Mouse (Mus musculus) lung, postnatal 0 days (tissue): ENCODE data around the gene Arhgef17. TPM values are rescaled to one million over a fixed set of nuclear protein-coding genes. Genes with fewer than 3 reads are reported as not detected.

Experiments
- ATAC-seq: fragments of 200-750 bp; cut with Nextera tagmentation; 2 replicates; pipeline ENCODE4 v1.8.0; 2017; ENCODE audit warnings: moderate library complexity
- DNase-seq: peaks from one replicate; pipeline ENCODE4 v3.0.0-alpha.2; 2016; ENCODE audit warnings: low spot score
- H3K27ac ChIP-seq: fragments of 300-500 bp; sonication (generic); 2 replicates; pipeline ENCODE4 v1.5.1; 2014; ENCODE audit warnings: antibody characterized with exemption, mild to moderate bottlenecking, low read length, mixed read lengths
- H3K27me3 ChIP-seq: fragments of 300-500 bp; sonication (generic); replicated peaks from 2 replicates; pipeline ENCODE4 v1.6.1; 2014; ENCODE audit warnings: low read length, mixed read lengths; ENCODE audit not compliant: insufficient read depth
- H3K36me3 ChIP-seq: fragments of 300-500 bp; sonication (generic); 2 replicates; pipeline ENCODE4 v1.6.1; 2014; ENCODE audit warnings: low read length, mixed read lengths; ENCODE audit not compliant: insufficient read depth
- H3K4me1 ChIP-seq: fragments of 300-500 bp; sonication (generic); 2 replicates; pipeline ENCODE4 v1.6.1; 2014; ENCODE audit warnings: antibody characterized with exemption, low read depth, low read length, mixed read lengths; ENCODE audit not compliant: insufficient read depth
- H3K4me2 ChIP-seq: fragments of 300-500 bp; sonication (generic); replicated peaks from 2 replicates; pipeline ENCODE4 v1.6.1; 2014; ENCODE audit warnings: low read depth, mild to moderate bottlenecking, low read length, moderate library complexity, mixed read lengths
- H3K4me3 ChIP-seq: fragments of 300-500 bp; sonication (generic); 2 replicates; pipeline ENCODE4 v1.5.1; 2014; ENCODE audit warnings: low read depth, low read length
- H3K9ac ChIP-seq: fragments of 300-500 bp; sonication (generic); replicated peaks from 2 replicates; pipeline ENCODE4 v1.6.1; 2014; ENCODE audit warnings: low read depth, mild to moderate bottlenecking
- H3K9me3 ChIP-seq: fragments of 300-500 bp; sonication (generic); 2 replicates; pipeline ENCODE4 v1.6.1; 2016; ENCODE audit warnings: low read length, mixed read lengths
- CTCF ChIP-seq: IDR thresholded peaks from 2 replicates; pipeline ENCODE4 v1.5.1; 2016; ENCODE audit warnings: antibody characterized with exemption, mild to moderate bottlenecking
- EP300 ChIP-seq: IDR thresholded peaks from 2 replicates; pipeline ENCODE4 v1.6.1; 2016; ENCODE audit warnings: antibody characterized with exemption, mild to moderate bottlenecking, control low read depth
- WGBS: fragments of 180-500 bp; shearing (Covaris S2); extraction: QIAGEN DNeasy Blood & Tissue Kit; methylation state at CpG from one replicate; pipeline ENCODE4 v1.1.7; 2014; 5-methylcytosine and 5-hydroxymethylcytosine counted together
- polyA plus RNA-seq: library from polyadenylated mRNA; unstranded; fragments of >200 nt; fragmentation: Nextera tagmentation; extraction: Ambion mirVana; gene quantifications from 2 replicates; pipeline ENCODE4 v1.2.1, GENCODE M21; 2015

Arhgef17 gene
- polyA plus RNA-seq, 1 experiment from 2014 or later = 5.8 TPM

DNA sequence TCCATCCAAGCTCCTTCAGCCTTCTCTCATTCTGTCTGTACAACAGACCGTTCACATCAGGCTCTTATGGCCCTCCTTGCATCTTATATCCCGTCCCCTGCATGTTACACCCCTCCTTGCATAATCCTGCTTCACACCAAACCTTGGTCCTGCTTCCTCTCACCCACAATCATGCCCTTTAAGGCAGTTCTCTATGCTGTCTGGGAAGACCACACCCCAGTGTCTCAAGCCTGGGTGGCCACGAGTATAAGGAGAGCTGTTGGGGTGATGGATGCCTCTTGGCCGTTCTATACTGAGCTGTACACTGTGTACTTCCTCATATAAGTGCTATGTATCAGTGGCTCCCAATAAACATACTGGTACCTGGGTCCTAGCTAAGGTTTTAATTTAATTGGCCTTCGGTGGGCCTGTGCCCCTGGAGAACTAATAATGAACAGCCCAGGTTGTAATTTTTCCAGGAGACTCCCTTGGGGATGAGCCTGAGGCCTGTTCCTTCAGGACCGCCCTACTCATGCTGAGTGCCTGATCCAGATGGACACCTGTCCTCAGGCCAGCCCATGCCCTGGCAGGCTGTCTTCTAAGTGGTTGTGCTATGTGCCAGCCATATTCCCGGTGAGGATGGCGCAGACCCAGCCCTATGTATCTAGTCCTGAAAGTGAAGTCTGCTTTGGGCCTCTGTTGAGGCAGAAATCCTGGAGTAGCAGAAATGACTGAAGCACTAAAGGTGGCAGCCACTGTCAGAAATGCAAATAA, 61.9 kb downstream of the Arhgef17 start:
- H3K9me3 ChIP-seq = no peaks in the 10 kb centered on the region

DNA sequence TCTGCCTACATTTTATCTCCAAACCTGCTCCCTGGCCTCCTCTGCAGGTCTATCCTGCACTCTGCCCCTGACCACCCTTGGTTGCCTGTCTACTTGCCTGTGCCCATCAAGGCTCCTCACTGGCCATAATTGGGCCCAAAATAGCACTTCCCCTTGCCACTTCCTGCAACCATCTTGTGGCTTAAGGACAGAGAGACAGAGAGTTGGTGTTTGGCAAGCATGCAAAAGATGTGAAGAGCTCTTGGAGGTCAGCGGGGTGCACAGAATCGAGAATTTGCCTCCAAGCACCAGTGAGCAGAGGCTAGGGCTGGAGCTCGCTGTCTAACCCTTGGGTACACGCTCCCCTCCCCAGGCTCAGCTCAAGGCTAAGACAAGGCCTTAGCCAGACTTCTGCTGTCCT, 63.4 kb downstream of the Arhgef17 start:
- Histone ChIP-seq H3K27ac (no peak overlapping the region), H3K9ac (no peak overlapping the region)
- TF ChIP-seq CTCF = no peak
- TF ChIP-seq EP300 = no peak

More for the DNA sequence above, 61.9 kb downstream of the Arhgef17 start:
- H3K4me2 ChIP-seq = no peak overlapping the region
- H3K4me1 ChIP-seq = no peaks in the 10 kb centered on the region
- no peak for DNase-seq
- no peak overlapping the region for H3K9ac ChIP-seq
- H3K27ac ChIP-seq = no peak overlapping the region
- ATAC-seq = peak; percentile 29
- TF ChIP-seq EP300 (no peak), CTCF (no peak)
- no peaks in the 10 kb centered on the region for H3K27me3 ChIP-seq
- H3K4me3 ChIP-seq = no peak overlapping the region
- H3K36me3 ChIP-seq = peaks cover 16% of the 10 kb centered on the region
- 75% methylated on average over 8 of the region's 8 CpGs for WGBS

DNA sequence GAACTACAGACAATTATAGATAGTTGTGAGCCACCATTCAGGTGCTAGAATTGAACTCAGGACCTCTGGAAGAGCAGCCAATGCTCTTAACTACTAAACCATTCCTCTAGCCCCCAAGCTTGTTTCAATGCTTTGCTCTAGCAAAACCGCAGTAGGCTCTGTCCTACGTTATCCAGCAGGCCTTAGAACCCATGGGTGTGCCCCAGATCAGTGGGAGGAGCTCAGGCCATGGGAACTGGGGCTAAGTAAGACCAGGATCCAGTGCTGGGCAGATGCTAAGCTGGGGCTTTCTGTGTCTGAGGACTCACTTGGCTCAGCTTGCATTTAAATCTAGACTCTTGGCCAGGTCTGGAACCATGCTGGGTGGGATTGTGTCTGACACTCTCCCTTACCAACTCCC, 64.3 kb downstream of the Arhgef17 start:
- 45% methylated on average over 2 of the region's 2 CpGs for WGBS
- H3K9ac ChIP-seq = no peak overlapping the region
- no peak for TF ChIP-seq CTCF
- H3K4me3 ChIP-seq = no peak overlapping the region
- no peak overlapping the region for H3K4me2 ChIP-seq
- DNase-seq = no peak
- H3K27me3 ChIP-seq = no peaks in the 10 kb centered on the region
- peaks cover 2% of the 10 kb centered on the region; the same call in 1 of the 2 replicates for H3K36me3 ChIP-seq
- no peak overlapping the region for H3K27ac ChIP-seq
- H3K9me3 ChIP-seq = no peaks in the 10 kb centered on the region
- H3K4me1 ChIP-seq = no peaks in the 10 kb centered on the region
- ATAC-seq = no peak

More for the DNA sequence above, 63.4 kb downstream of the Arhgef17 start:
- H3K4me2 ChIP-seq = no peak overlapping the region
- peaks cover 11% of the 10 kb centered on the region for H3K36me3 ChIP-seq
- no peak overlapping the region for H3K4me3 ChIP-seq
- DNase-seq (no peak), ATAC-seq (no peak)
- no peaks in the 10 kb centered on the region for H3K4me1 ChIP-seq
- H3K27me3 ChIP-seq = no peaks in the 10 kb centered on the region
- 48% methylated on average over 4 of the region's 4 CpGs for WGBS
- H3K9me3 ChIP-seq = no peaks in the 10 kb centered on the region

DNA sequence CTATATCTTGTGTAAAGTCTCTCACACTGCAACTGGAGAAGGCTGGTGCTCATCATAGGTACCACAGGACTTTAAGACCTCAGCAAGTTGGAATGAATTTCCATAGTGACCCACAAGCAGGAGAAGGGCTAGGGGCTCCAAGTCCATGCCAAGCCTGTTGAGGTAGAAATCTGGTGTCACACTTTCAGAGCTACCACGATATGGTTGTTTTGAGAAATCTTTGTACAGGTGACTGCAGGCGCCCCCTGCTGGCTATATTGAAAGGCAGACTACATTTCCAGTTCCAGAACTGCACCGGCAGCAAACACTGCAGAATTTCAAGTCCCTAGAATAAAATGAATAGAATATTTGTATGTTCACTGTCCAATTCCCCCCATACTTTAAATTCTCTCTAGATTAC, 65.2 kb downstream of the Arhgef17 start:
- Histone ChIP-seq H3K4me3 (no peak overlapping the region), H3K27me3 (no peaks in the 10 kb centered on the region), H3K4me2 (no peak overlapping the region), H3K9ac (no peak overlapping the region), H3K9me3 (no peaks in the 10 kb centered on the region), H3K36me3 (no peaks in the 10 kb centered on the region), H3K4me1 (no peaks in the 10 kb centered on the region), H3K27ac (no peak overlapping the region)
- DNase-seq = peak; percentile 82
- 4% methylated on average over 3 of the region's 3 CpGs for WGBS
- no peak for TF ChIP-seq EP300
- peak; percentile 81 for TF ChIP-seq CTCF
- ATAC-seq = no peak

DNA sequence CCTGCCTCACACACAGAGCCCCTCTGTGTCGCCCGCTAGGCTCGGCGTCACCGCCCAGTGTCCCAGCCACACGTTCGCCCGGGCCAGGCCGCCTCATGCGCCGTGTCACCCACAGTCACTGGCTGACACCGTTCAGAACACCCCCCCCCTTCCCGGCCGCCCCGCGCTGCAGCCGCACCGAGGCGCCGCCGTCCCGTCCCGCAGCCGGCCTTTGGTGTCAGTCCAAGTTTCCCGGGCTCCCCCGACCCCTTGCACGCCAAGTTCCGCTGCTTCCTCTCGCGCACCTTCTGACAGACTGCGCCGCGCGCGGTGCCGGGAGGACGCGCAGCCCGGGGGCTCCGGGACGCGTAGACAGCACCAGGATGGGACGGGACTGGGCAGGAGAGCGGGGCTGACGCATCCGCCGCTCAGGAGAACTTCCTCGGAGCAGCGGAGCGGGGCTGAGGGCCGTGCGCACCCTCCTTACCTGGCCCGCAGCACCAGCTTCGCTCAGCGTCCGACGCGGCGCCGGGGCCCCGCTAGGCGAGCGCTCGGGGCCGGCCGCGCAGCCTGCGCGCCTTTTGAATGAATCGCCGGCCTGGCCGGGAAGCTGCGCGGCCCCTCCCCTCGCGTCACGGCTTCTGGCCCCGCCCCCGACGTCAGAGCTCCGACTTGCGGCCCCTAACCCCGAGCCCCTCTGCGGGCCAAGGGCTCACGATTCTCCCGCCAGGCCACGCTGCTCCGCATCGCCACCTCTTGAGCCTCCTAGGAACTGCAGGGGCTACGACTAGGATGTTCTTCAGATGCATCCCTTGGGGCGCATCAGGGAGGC, 68.9 kb downstream of the Arhgef17 start, which contains the start of gene Relt:
TSS of gene Relt (minus strand) at position 619 of the 811 bp plus-strand sequence.
- Histone ChIP-seq H3K9me3 (no peaks in the 10 kb centered on the region), H3K27ac (peak within 1 kb of the TSS; percentile 66), H3K27me3 (no peaks in the 10 kb centered on the region), H3K4me1 (no peaks in the 10 kb centered on the region), H3K4me2 (peak within 1 kb of the TSS; percentile 99), H3K9ac (peak within 1 kb of the TSS; percentile 52), H3K4me3 (peak within 1 kb of the TSS; percentile 64), H3K36me3 (no peaks in the 10 kb centered on the region)
- TF ChIP-seq EP300 (no peak), CTCF (peak; percentile 86)
- 2% methylated on average over 64 of the region's 91 CpGs for whole genome bisulfite sequencing
- peak; percentile 96 for DNase-seq
- peak; percentile 94 for ATAC-seq

DNA sequence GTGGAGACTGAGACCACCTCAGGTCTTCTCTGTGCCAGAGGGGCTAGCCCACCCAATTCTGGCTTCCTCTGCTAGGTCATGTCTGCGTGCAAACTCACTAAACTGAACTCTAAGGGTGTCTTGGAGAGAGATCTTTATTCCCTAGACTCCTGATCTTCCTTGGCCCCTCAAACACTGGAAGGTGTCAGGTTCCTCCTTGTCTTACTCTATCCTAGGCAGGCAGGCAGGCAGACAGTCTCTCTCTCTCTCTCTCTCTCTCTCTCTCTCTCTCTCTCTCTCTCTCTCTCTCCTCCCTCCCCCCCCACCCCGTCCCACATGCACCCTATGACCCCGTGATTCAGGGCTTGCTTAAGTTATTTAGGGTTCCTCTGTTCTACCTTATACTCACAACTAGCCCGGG, 69.6 kb downstream of the Arhgef17 start:
- peak overlapping the region; percentile 64 for H3K4me3 ChIP-seq
- no peak overlapping the region for H3K27ac ChIP-seq
- no peaks in the 10 kb centered on the region for H3K4me1 ChIP-seq
- WGBS = 6% methylated on average over 4 of the region's 4 CpGs
- peak overlapping the region; percentile 52; the same call in 1 of the 2 replicates for H3K9ac ChIP-seq
- H3K36me3 ChIP-seq = no peaks in the 10 kb centered on the region
- no peak for DNase-seq
- no peaks in the 10 kb centered on the region for H3K27me3 ChIP-seq
- ATAC-seq = no peak
- no peaks in the 10 kb centered on the region for H3K9me3 ChIP-seq
- peak overlapping the region; percentile 99 for H3K4me2 ChIP-seq
- TF ChIP-seq EP300 = no peak
- no peak for TF ChIP-seq CTCF
